Mouse (Mus musculus): ENCODE data around the gene Frmd4a. TPM values are rescaled to one million over a fixed set of nuclear protein-coding genes. Genes with fewer than 3 reads are reported as not detected.
A peak's percentile ranks its signal among the peaks of the same experiment; 100 is the strongest.

The Frmd4a gene
- total RNA-seq, 4 experiments from 2014 or later = 16.0 to 23.6 (median 21.8) TPM

DNA sequence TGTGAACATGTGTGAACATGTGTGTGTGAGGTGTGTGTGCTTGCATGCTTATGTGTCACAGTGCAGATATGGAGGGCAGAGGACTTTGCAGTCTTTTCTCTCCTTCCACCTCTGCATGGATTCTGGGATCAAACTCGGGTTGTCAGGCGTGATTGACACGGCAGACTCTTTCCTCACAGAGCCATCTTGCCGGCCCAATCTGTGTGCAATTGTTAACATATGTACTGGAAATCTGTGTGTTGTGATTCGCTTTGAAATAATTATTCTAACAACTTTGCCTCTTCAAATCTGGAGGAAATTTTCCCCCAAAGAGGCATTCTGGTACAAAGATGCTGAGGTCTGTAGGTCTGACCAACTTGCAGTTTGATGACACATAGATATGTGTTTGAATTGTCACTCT lies 468.7 kb downstream of the Frmd4a start:
- no peak for DNase-seq (ENCODE audit: low spot score)

DNA sequence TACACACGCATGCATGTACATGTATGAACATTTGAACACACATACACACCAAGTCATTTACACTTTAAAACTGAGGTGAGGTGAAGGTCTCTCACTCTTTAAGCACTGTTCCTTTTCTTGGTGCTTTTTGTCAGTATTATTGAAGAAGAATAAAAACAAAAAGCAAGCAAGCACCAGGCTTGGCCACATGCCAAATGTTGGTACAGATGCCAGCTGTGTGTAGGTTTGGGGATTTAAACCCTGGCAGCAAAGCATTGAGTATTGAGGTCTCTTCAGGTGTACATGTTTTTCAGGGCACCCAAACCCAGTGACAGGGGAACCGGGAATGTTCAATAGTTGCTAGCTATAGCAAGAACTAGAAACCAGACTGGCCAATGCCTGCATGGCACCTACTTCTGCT lies 469.8 kb downstream of the Frmd4a start:
- DNase-seq (ENCODE audit: low spot score) = no peak

DNA sequence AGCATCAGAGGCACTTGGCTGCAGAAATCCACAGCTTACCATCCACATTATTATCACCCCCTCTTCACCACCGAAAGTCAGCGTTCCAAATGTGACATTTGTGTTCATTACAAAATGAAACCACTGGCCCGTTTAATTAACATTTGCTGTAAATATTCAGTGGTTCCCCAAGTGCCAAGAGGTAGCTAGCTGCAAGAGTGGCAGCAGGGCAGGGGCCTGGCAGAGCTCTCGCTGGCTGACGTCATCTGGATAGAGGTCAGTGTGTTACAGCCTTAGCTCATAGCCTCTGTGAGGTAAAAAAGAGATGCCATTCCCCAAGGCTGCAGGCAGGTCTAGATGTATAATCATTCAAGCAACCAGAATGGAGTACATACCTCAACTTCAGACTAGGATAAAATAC lies 473.3 kb downstream of the Frmd4a start:
- no peak for DNase-seq (ENCODE audit: low spot score)

DNA sequence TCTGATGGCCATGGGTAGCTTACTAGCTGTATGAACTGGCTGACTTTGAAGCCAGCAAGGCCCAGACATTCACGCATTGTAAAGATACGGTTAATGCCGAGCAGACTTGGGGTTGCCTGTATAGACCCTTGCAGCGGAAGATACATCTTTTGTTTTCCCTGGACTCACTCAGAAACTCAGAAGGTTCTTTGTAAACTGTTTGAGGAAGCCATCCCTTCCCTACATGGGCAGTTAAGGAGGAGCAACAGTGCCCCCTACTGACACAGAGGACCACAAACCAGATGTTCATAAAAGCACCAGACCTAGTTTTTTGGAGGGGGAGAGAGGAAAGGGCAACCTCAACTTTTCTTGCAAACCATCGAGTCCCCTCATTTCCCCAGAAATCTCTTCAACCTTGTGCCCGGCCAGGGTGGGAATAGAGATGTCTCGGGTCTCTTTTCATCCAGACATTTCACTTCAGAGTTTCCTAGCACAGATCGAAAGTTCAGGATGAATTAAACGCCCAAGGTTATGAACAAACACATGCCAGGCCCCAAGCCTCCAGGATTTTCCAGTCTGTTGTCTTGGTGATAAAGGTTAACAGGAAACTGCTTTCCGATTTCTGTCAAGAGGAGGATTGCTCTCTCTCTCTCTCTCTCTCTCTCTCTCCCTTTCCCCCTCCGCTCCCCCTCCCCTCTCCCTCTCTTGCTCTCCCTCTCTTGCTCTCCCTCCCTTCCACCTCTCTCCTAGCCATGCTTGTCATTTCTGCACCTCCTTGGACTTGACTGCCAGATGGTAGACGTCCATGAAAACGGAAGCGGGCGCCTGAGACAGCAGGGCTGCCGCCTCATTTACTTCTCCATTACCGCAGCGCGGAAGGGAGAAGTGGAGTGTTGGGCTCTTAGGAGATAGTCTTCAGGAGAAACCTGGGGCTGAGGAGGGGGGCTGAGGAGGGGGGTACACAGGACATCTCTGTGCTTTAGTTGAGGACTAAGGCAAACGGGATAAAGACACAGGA lies 475.3 kb downstream of the Frmd4a start:
- DNase-seq (ENCODE audit: low spot score) = peak; percentile 90

DNA sequence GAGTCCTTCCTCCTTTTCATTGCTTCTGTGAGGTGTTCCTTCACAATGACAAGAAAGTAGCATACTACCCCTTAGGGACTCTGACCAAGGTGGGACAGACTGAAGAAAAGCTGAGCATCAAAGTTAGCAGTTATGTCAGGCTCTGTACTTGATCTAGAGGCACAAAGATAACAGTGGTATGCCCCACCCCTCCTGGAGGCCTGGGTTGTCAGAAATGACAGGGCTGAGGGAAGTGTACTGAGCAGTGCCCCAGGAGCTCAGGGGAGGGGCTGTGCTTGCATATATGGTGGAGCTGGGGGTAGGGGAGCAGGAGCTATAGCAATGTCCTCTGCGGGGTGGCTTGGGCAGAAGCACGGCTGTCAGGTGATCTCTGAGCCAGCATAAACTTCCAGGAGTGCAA lies 477.0 kb downstream of the Frmd4a start:
- DNase-seq (ENCODE audit: low spot score) = no peak

DNA sequence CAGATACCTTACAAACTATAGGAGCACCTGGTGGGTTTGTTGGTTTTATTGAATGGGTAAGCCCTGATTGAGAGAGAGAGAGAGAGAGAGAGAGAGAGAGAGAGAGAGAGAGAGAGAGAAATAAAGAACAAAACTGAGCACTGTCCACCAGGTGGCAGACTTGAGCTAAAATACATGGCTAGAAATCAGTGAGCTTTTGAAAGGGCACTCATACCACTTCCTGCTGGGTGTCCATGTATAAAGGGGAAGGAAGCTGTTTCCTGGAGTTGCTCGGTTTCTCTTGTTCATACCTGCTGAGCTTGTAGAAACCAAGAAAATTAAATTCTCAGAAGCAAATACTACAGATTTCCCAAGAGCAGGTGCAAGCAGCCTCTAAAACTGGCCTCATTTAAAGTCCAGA lies 481.7 kb downstream of the Frmd4a start:
- peak; percentile 71 for DNase-seq (ENCODE audit: low spot score)

DNA sequence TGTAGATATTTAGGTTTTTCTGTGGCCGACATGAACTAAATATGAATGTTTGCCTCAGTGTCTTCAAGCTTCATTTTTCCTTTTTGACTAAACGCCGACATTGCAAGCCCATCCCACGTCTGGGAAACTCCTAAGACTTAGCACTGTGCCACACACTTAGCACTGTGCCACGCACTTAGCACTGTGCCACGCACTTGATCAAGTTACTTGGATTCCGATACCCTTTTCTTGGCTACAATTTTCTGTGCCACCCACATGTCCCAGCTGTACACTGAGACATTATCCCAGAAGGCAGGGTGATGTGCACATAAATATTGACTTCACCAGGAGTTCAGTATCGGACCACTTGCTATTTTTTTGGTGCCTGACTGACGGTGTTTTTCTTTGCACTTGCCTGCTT lies 482.4 kb downstream of the Frmd4a start:
- no peak for DNase-seq (ENCODE audit: low spot score)

DNA sequence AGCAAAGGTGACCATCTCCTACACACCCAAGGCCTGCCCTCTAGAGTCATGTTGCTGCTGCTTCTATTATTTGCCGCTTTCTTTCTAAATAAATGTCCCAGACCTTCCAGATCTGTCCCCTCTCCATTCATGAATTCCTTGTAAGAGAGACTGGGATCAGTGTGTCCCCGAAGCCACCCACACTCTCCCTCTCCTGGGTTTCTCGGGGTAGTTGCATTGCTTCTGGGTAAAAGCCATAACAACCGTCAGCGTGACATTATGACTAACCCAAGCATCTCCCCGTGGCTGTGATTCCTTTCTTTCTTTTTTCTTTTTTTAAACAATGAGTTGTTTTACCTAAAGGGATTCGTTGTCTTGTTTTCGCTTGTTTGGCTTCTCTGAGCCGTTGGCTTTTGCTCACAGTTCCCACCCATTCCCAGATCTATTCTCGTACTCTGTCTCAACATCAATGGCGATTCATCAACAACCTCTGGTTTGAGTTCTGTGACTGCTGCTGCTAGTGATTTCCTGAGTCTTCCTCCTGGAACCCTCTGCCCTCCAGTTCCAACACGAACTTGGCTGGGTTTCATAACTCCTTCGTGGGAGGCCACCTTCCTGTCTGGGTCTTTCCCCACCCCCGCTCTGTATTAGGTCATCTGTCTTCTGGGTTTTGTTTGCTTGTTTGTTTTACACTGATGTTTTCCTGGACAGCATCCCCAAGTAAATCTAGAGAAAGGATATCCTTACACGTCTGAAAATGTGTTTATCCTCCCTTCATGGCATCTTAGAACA lies 483.9 kb downstream of the Frmd4a start:
- DNase-seq (ENCODE audit: low spot score) = peak; percentile 78

DNA sequence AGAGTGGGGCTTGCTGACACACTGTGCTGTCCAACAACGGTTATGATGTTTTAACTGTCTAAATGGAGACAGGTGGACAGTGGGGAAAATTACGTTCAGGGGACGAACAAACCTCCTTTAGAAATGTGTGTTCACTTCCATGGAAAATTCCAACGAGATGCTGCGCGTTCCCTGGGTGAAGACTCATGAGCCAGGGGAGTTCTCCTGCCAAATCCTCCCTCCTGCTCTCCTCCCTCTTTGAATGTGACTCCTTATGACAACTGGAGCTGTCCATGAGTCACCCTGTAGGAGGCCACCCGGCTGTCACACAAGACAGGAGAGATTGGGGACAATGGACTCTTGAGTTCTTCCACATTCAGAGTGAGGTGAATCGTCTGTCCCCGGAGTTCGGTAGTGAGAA lies 486.9 kb downstream of the Frmd4a start:
- peak; percentile 62 for DNase-seq (ENCODE audit: low spot score)

DNA sequence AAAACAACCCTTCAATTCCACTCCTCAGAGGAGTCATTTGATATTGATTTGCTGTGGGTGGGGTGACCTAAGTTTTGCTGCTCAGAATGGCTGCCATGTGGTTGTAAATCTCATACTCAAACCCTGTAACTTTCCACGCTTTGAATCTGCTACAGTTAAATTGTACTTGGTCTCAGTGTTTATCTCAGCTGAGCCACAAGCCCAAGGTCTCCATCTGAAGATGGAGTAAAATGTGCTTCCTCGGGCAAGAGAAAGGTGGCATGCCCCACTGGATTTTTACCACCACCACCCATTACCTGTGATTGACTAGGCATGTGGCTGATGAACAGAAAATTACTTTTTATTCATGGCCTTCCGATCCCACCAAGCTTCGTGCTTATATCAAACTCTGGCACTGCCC lies 488.2 kb downstream of the Frmd4a start:
- DNase-seq (ENCODE audit: low spot score) = no peak

DNA sequence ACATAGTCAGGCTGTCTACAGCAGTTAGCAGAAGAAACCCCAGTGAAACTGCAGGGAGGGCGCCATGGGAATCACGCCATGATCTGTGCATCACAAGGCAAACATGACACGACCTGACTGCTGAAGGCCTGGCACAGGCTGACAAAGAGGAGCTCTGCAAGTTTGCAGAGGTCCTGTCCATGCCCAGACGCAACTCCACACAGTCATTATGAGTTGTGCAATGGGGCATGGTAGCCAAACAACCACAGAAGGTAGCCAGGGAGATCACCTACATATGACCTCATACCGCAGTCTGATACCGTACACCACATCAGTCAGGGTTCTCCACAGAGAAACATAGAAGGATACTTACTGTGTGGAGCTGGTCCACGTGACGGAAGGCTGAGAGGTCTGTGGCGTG lies 489.1 kb downstream of the Frmd4a start:
- DNase-seq (ENCODE audit: low spot score) = no peak

DNA sequence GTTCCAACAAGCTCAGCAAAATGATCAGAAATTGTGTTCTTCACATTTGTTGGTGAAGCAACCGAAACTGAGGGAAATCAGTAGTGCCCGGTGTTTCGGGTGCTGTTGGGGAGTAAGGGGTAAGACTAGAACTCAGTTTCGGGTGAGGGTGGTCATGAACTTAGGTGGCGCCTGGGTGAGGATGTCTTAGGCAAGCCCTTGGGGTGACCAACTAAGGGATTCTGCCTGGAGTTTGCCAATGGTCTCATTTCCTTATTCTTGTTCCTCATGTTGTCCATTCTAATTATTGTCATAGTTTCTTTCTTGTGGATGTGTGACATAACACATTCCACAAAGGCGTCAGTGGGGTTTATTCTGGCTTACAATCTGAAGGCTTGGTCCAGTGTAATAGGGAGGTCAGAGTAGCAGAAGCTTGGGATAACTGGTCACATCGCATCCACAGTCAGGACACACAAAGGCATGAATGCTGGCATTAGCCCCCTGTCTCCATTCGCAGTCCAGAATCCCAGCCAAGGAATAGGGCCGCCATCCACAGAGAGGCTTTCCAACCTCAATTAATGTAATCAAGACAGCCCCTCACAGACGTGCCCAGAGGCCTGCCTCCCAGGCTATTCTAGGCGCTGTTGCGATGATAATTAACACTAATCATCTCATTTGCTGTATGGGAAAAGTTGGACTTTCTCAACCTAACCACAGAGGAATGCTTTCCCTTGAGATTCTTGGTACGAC lies 490.5 kb downstream of the Frmd4a start:
- no peak for DNase-seq (ENCODE audit: low spot score)

DNA sequence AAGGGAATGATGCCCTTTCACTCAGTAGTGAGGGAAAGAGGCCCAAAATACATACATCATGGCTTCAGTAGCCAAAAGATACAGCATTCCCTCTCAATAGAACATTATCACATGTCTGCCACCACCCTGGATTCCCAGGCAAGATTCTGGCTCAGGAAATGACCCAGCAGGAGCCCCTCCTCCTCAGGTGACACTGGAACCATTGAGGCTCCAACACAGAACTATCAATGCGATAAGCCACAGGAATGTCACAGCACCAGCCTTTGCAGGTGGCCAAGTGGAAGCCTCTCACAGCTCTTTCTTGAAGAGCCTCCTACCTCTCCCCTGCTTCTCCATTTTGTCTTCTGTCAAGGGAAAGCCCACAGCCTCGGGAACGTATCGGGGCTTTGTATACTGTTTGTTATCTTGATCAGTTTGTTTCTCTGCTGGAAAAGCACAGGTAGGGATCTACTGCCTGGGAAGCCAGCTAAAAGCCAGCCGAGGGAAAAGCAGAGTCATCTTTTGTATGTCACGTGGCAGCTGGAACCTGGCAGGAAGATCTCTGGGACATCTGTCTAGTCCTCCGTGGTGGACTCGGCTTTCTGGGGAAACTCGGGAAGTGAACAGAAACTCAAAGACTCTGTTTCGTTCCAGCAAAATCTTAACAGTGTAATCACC lies 491.6 kb downstream of the Frmd4a start:
- no peak for DNase-seq (ENCODE audit: low spot score)

DNA sequence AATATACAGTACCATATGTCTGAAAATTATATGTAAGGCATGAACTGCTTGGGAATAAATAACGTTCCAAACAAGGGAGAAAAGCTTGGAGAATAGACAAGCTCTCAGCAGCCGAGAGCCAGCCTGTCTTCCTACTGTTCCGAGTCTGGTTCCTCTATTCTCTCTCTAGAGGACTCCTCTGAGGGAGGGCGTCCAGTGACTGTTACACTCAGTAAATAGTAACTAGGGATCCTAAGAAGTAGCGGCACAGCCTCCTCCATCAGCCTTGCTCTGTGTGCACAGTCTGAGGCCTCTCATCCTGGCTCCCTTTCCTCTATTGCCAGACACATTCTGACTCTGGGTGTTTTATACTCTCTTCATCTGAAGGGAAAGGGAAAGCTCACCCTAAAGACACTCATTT lies 492.2 kb downstream of the Frmd4a start:
- no peak for DNase-seq (ENCODE audit: low spot score)

DNA sequence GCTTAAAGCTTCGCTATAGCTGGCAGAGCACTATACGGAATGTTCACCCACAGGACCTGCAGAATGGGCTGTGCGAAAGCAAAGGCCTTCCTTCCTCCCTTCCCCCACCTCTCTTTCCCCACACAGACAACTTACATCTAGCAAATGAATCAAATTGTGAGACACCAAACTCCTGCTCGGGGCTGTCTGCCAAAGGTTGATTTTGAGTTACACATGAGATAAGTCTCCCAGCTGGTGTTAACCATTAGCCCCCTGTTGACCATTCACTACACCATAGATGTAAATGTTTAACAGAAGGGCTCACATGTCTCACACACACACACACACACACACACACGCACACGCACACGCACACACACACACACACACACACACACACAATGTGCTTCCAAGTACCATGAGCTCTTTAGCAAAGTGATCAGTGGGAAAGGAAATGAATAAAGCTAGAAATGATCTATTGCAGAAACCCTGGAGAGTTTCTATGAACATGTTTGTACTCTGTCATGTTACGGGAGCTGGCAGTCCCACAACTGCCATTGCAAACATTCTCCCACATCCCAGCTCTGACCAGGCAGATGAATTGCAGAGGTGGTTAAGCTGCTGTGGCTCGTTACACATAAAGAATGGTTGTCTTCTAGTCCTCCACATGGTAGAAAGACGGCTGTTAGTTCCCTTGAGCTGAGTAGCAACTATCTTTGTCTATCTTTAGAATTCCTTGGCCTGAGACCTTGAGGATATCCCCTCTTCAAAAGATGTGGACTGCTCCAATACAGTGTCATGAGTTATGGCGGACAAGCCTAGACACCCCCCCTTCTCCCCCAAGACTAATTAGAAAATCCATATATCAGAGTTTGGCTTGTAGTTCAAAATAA lies 492.9 kb downstream of the Frmd4a start:
- no peak for DNase-seq (ENCODE audit: low spot score)

DNA sequence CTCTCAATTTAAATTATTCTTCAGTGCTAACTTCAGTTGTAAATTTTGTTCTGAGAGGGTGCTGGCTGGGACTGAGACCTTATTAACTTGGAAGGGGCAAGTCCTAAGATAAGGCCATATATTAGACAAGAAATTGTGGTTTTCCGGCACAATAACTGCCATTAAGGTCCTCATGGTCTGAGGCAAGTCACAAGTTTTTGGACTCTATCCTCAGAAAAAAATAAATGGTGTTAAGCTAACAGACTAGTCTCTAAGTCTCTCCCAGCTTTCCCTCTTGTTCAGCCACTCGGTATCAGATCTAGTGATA lies 493.5 kb downstream of the Frmd4a start:
- no peak for DNase-seq (ENCODE audit: low spot score)

DNA sequence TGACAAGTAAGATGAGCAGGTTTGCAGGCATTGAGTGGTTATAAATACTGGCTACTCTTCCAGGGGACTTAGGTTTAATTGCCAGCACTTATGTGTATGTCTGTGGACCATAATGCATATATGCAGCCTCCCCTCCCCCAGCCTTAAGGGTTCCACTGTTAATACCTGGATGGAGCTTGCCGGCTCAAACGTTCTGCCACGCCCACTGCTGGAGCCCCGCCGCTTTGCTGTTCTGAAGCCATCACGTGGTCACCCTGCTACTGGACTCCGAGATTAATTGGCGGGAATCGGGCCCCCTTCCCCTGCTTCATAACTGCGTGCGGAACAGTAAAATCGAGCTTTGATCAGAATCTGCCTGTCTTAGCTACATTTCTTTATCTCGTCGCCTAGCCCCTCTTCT lies 495.1 kb downstream of the Frmd4a start:
- DNase-seq (ENCODE audit: low spot score) = no peak

DNA sequence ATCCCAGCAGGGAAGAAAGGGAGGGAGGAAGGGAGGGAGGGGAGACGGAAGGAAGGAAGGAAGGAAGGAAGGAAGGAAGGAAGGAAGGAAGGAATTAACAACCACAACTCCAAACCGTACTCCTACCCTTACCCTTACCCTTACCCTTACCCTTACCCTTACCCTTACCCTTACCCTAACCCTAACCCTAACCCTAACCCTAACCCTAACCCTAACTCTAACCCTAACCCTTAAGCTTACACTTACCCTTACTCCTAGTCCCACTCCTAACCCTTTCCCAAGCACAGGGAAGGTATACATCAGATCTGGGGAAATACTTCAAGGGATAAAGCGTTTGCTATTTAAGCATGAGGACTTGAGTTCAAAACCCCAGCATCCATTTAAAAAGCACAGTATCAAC lies 498.4 kb downstream of the Frmd4a start:
- no peak for DNase-seq (ENCODE audit: low spot score)

DNA sequence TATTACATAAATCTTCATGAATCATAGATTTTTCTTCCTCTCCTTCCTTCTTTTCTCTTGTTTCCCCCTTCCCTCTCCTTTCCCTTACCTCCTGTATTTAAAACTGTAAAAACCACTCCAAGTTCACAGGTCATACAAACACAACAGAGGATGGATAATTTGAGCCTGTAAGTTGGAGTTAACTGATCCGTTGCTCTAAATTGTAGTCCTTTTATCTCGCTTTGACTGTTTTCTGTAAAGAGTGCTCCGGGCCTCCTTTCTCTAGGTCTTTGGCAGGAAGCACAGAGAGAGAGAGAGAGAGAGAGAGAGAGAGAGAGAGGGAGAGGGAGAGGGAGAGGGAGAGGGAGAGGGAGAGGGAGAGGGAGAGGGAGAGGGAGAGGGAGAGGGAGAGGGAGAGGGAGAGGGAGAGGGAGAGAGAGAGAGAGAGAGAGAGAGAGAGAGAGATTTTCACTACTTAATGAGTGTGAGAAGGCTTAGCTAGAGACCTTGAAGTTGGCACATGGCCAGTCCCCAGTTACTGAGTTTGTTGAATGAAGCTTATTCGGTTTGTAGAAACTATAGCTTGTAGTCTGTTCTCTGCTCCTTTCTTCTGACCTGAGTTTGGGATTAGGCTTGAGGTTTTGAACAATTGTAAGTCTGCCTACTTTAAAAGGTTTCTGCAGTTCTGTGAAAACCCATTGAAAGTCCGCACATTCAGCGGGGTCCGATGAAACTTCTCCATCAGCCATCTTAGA lies 499.5 kb downstream of the Frmd4a start:
- DNase-seq (ENCODE audit: low spot score) = no peak

DNA sequence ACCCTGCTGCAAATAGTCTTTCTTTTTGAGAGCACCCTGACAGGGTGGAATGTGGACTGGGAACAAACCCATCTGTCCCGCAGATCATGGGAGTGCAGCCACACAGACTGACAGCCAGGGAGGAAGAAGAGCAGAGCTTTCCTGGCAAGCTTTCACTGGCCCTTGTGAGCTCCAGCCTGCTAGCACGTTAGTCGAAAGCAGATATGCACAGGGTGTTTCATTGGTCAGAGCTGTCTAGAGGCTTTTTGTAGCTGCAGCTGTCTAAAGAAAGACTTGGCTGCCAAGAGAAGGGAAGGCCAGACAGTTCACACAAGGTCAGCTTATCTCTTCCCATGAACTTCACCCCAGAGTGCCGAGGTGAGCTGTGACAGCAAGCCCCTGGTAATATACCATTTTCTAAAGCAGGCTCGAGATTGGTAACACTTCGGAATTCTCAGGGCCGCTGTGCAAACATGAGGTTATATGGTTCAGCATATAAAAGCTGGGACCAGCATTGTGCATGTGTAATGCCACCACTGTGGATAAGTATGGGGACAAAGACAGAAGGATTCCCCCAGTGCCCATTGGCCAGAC lies 500.1 kb downstream of the Frmd4a start:
- peak; percentile 88 for DNase-seq (ENCODE audit: low spot score)
